Mouse (Mus musculus) liver, embryonic 14.5 days (tissue): ENCODE results near the gene Mrps35. TPM values are rescaled to one million over a fixed set of nuclear protein-coding genes. Genes with fewer than 3 reads are reported as not detected.
A peak's percentile ranks its signal among the peaks of the same experiment; 100 is the strongest.

Experiments used
- ATAC-seq: fragments of 200-750 bp; cut with Nextera tagmentation; 2 replicates; pipeline ENCODE4 v1.8.0; 2017; ENCODE audit warnings: moderate number of reproducible peaks, mild to moderate bottlenecking, moderate library complexity; ENCODE audit not compliant: insufficient read depth
- DNase-seq, 3 experiments: peaks; one replicate each; pipeline ENCODE4 v3.0.0-alpha.2; 2012 to 2013; ENCODE audit warnings: low read depth in 3 of 3, low spot score in 3 of 3
- H3K27ac ChIP-seq: fragments of 300-500 bp; sonication (generic); 2 replicates; pipeline ENCODE4 v1.5.1; 2014; ENCODE audit warnings: moderate library complexity, mild to moderate bottlenecking, control low read depth, inconsistent platforms
- H3K27me3 ChIP-seq: fragments of 300-500 bp; sonication (generic); 2 replicates; pipeline ENCODE4 v1.6.1; 2014; ENCODE audit warnings: mild to moderate bottlenecking, low read length, moderate library complexity; ENCODE audit not compliant: control insufficient read depth, insufficient read depth
- H3K36me3 ChIP-seq: fragments of 300-500 bp; sonication (generic); replicated peaks from 2 replicates; pipeline ENCODE4 v1.6.1; 2014; ENCODE audit warnings: low read depth; ENCODE audit not compliant: control insufficient read depth, insufficient read depth
- H3K4me1 ChIP-seq, 2 experiments: fragments of 200-500 bp in 1 of 2; fragments of 300-500 bp in 1 of 2; sonication (generic) in 1 of 2; replicated peaks; 2 replicates each; pipeline ENCODE4 v1.6.1; 2012 to 2014; ENCODE audit warnings: antibody characterized with exemption in 1 of 2, inconsistent platforms in 1 of 2, low read length in 1 of 2; ENCODE audit not compliant: control insufficient read depth in 2 of 2, insufficient read depth in 2 of 2
- H3K4me2 ChIP-seq: fragments of 300-500 bp; sonication (generic); 2 replicates; pipeline ENCODE4 v1.6.1; 2014; ENCODE audit warnings: low read depth, mild to moderate bottlenecking, control low read depth, moderate library complexity
- H3K4me3 ChIP-seq, 2 experiments: fragments of 200-500 bp in 1 of 2; fragments of 300-500 bp in 1 of 2; sonication (generic) in 1 of 2; 2 replicates each; pipeline ENCODE4 v1.5.1; 2012 to 2014; ENCODE audit warnings: low read depth in 2 of 2, low read length in 2 of 2, mild to moderate bottlenecking in 2 of 2, control low read depth in 1 of 2, inconsistent platforms in 1 of 2, moderate library complexity in 1 of 2; ENCODE audit not compliant: insufficient read depth in 1 of 2
- H3K9ac ChIP-seq: fragments of 300-500 bp; sonication (generic); replicated peaks from 2 replicates; pipeline ENCODE4 v1.6.1; 2014; ENCODE audit warnings: mild to moderate bottlenecking, control low read depth, moderate library complexity
- H3K9me3 ChIP-seq: fragments of 300-500 bp; sonication (generic); 2 replicates; pipeline ENCODE4 v1.6.1; 2016; ENCODE audit warnings: low read length, mixed read lengths; ENCODE audit not compliant: control insufficient read depth
- CTCF ChIP-seq: IDR thresholded peaks from 2 replicates; pipeline ENCODE4 v1.5.1; 2016; ENCODE audit warnings: antibody characterized with exemption, low read depth, control low read depth
- EP300 ChIP-seq: IDR thresholded peaks from 2 replicates; pipeline ENCODE4 v1.6.1; 2016; ENCODE audit warnings: antibody characterized with exemption, low read depth
- WGBS: fragments of 180-500 bp; shearing (Covaris S2); extraction: QIAGEN DNeasy Blood & Tissue Kit; methylation state at CpG from one replicate; pipeline ENCODE4 v1.1.7; 2014; ENCODE audit not compliant: insufficient replicate concordance; 5-methylcytosine and 5-hydroxymethylcytosine counted together
- polyA plus RNA-seq, 2 experiments: library from polyadenylated mRNA; depleted of rRNA in 1 of 2; stranded (reverse) in 1 of 2; unstranded in 1 of 2; fragments of >200 nt; fragmentation: Nextera tagmentation in 1 of 2; extraction: Ambion mirVana in 1 of 2; gene quantifications; 2 replicates each; pipeline versions ENCODE4 v1.2.1 to v1.2.3; 2012 to 2014

The Mrps35 gene
- polyA plus RNA-seq, 2 experiments = 20.1 to 60.9 TPM

GRCm38 (mm10) chr6:147097346-147097929 is 54.9 kb downstream of the Mrps35 start:
- H3K36me3 ChIP-seq = no peaks in the 10 kb centered on the region; the same call in 1 of the 2 replicates
- H3K27me3 ChIP-seq = no peaks in the 10 kb centered on the region
- H3K4me2 ChIP-seq = no peak overlapping the region
- H3K4me1 ChIP-seq = peaks cover 2 to 10% of the 10 kb centered on the region in 2 experiments; a peak in 2 of 4 replicates
- no peak overlapping the region for H3K9ac ChIP-seq
- H3K27ac ChIP-seq = no peak overlapping the region
- ATAC-seq = no peak
- no peak overlapping the region for H3K4me3 ChIP-seq
- TF ChIP-seq CTCF (no peak), EP300 (no peak)
- WGBS = 54% methylated on average over 8 of the region's 8 CpGs
- no peak for DNase-seq
- no peaks in the 10 kb centered on the region for H3K9me3 ChIP-seq

GRCm38 (mm10) chr6:147099458-147100277 is 57.1 kb downstream of the Mrps35 start:
- no peak for TF ChIP-seq EP300
- no peak for TF ChIP-seq CTCF
- no peaks in the 10 kb centered on the region; the same call in 1 of the 2 replicates for H3K36me3 ChIP-seq
- 74% methylated on average over 19 of the region's 19 CpGs for WGBS
- no peak overlapping the region for H3K27ac ChIP-seq
- H3K27me3 ChIP-seq = no peaks in the 10 kb centered on the region
- no peak overlapping the region for H3K4me3 ChIP-seq
- no peak for ATAC-seq
- no peak for DNase-seq
- no peaks in the 10 kb centered on the region; a peak in 1 of 4 replicates for H3K4me1 ChIP-seq
- H3K9me3 ChIP-seq = no peaks in the 10 kb centered on the region
- no peak overlapping the region for H3K9ac ChIP-seq
- no peak overlapping the region for H3K4me2 ChIP-seq

GRCm38 (mm10) chr6:147102293-147102692 is 59.7 kb downstream of the Mrps35 start:
- DNase-seq = no peak
- WGBS = 62% methylated on average over 3 of the region's 3 CpGs
- Histone ChIP-seq H3K4me3 (no peak overlapping the region), H3K4me1 (no peaks in the 10 kb centered on the region; a peak in 1 of 4 replicates), H3K4me2 (no peak overlapping the region), H3K36me3 (no peaks in the 10 kb centered on the region; the same call in 1 of the 2 replicates), H3K9ac (no peak overlapping the region), H3K27me3 (no peaks in the 10 kb centered on the region), H3K27ac (no peak overlapping the region), H3K9me3 (no peaks in the 10 kb centered on the region)
- TF ChIP-seq EP300 (no peak), CTCF (peak; percentile 33)
- no peak for ATAC-seq

- Histone ChIP-seq H3K36me3 (peaks cover 6% of the 10 kb centered on the region; the same call in 1 of the 2 replicates), H3K27ac (no peak overlapping the region), H3K4me1 (no peaks in the 10 kb centered on the region), H3K9ac (no peak overlapping the region), H3K4me2 (no peak overlapping the region), H3K27me3 (no peaks in the 10 kb centered on the region), H3K9me3 (no peaks in the 10 kb centered on the region), H3K4me3 (no peak overlapping the region)
- 81% methylated on average over 1 of the region's 1 CpGs for WGBS
- ATAC-seq (no peak), DNase-seq (no peak)
- TF ChIP-seq CTCF (no peak), EP300 (no peak)
Measured at GRCm38 (mm10) chr6:147105529-147105928, 63.0 kb downstream of the Mrps35 start.

- 79% methylated on average over 6 of the region's 6 CpGs for WGBS
- Histone ChIP-seq H3K4me1 (no peaks in the 10 kb centered on the region), H3K4me3 (no peak overlapping the region), H3K36me3 (peaks cover 6% of the 10 kb centered on the region; the same call in 1 of the 2 replicates), H3K9me3 (no peaks in the 10 kb centered on the region), H3K4me2 (no peak overlapping the region), H3K9ac (no peak overlapping the region), H3K27me3 (no peaks in the 10 kb centered on the region), H3K27ac (no peak overlapping the region)
- no peak for TF ChIP-seq EP300
- no peak for TF ChIP-seq CTCF
- DNase-seq = no peak
- ATAC-seq = no peak
Measured at GRCm38 (mm10) chr6:147106716-147107115, 64.2 kb downstream of the Mrps35 start.
